Mouse (Mus musculus): ENCODE results near the gene Adam1a.
"Not testable (repeated sequence)": the region's sequence is repeated elsewhere in the genome, so short reads cannot be mapped to it uniquely, and the experiment has no call there.

Gene Adam1a

DNA sequence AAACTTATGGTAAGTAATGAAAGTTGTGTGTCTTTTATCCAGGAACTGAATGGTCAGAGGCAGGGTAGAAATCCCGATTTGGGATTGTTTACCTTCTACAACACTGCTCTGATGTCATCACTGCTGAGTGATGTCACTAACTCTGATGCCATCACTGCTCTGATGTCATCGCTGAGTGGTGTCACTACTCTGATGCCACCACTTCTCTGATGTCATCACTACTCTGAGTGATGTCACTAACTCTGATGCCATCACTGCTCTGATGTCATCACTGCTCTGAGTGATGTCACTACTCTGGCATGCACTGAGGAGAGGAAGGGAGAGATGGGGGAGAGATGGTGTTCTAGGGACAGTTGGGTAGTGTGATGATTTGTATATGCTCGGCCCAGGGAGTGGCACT is 17.2 kb upstream of the Adam1a start:
- no peak for DNase-seq

GRCm38 (mm10) chr5:121549196-121549595 is 3.9 kb upstream of the Adam1a start:
- no peak for DNase-seq

DNA sequence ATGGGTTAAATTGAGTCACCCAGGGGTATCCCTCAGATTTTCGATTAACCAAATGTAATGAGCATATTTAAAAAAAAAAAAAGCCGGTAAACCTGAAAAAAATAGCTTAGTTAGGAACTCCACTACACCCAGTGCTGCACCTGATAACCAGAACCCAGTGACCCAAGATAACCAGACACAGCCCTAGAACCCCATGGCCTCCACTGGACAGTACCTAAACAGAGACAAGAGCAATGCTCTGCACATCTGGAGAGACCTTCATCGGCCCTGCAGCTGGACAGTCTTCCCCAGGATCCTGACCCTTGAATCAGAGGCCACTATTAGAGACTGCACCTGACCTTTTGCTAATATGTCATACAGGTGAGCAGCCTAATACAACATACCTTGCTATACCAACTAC is 1.8 kb upstream of the Adam1a start:
- DNase-seq, result no peak

- DNase-seq, result peak; percentile 70
Measured at GRCm38 (mm10) chr5:121546530-121546895, 1.2 kb upstream of the Adam1a start.

DNA sequence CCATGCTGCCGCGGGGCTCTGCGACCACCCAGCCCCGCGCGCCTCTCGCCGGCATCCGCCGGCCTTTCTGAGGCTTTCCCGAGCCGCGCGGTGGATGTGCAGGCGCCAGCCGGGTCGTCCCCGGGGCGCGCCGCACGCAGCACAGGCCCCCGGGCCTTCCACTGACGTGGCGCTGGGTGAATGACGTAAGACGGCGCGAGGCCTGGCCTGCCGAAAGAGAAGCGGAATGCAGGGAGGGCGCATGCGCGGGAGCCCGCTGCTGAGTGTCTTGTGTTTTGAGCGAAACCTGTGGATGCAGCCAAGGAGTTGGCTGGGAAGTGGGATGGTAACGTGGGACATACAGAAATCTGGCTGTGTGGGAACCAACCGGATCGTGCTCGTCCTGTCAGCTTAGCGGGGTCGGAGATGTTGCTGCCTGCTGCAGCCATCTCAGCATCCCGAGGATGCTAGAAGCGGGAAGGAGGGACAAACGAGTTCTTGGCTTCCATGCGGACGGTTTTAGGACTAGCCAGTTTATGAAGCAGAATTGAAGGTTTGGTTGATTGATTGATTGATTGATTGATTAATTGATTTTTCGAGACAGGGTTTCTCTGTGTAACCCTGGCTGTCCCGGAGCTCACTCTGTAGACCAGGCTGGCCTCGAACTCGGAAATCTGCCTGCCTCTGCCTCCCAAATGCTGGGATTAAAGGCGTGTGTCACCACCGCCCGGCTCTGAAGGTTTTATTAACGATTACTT is 679 bp upstream of the Adam1a start, which contains the start of gene Mapkapk5:
Gene Mapkapk5, minus strand, starts transcription at position 113 of the 737 bp plus-strand sequence.
- peak; percentile 99 for DNase-seq

GRCm38 (mm10) chr5:121543370-121543769 is 1.9 kb downstream of the Adam1a start:
- no peak for DNase-seq

GRCm38 (mm10) chr5:121541235-121541634 is 4.0 kb downstream of the Adam1a start:
- no peak for DNase-seq

- no peak for DNase-seq
Measured at GRCm38 (mm10) chr5:121540066-121540465, 5.2 kb downstream of the Adam1a start.

GRCm38 (mm10) chr5:121537588-121537987 is 7.7 kb downstream of the Adam1a start:
- no peak for DNase-seq

- DNase-seq, result no peak
Measured at GRCm38 (mm10) chr5:121536921-121537555, 8.2 kb downstream of the Adam1a start.

GRCm38 (mm10) chr5:121535116-121535515 is 10.2 kb downstream of the Adam1a start:
- no peak for DNase-seq

- DNase-seq, result peak; percentile 14
Measured at GRCm38 (mm10) chr5:121534521-121534920, 10.8 kb downstream of the Adam1a start.

DNA sequence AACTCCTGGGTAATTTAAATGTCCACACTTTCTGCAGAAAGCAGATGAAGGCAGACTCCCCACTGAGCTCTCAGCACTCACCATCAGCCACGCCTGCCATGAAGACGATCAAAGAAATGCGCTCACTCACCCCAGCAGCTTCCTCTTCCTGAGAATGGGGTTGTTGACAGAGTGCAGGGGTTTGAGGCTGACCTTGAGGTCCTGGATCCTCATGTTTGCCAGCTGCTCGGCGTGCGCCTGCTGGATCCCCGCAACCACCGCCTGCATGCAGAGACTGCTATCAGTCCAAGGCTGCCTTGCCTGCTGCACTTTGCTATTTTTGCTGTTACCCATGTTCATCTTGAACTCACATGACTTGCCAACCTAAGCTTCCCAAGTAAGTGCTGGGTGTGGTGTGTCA is 18.3 kb downstream of the Adam1a start:
- no peak for DNase-seq

GRCm38 (mm10) chr5:121526526-121526925 is 18.8 kb downstream of the Adam1a start:
- no peak for DNase-seq

GRCm38 (mm10) chr5:121525774-121526450 is 19.4 kb downstream of the Adam1a start:
- DNase-seq, result no peak

DNA sequence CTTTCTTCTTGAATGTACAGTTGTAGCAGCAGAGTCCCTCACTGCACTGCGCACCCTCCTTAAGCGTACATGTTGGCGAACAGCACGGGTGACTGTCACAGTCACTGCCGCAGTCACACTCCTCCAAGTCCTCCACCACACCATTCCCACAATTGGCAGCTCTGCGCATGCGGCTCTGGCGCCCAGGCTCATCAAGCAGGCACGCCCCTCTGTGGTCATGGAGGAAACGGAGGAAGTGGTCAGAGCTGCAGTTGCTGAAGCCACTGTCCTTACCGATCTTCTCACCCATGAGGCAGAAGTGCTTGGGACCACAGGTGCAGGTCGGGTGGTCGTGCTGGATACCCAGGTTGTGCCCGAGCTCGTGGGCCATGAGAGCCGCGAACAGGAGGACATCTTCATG is 25.5 kb downstream of the Adam1a start:
- DNase-seq, result not testable (repeated sequence)

DNA sequence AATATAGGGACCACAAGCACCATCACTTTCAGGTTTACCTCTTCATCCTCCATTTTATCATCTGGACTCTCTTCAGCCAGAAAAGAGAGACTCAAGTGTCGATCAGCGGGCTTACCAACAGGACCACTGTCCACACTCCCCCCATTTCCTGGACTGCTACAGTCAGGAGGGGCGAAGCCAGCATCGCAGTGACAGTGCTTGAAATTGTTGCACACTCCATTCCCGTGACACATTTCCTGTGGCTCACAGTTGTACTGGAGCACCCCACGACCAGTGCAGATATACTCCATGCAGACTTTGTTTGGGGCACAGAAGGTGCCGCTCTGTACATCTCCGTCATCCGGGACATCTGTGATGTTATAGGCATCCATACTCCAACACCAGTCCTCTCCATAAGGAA is 26.3 kb downstream of the Adam1a start:
- no peak for DNase-seq

DNA sequence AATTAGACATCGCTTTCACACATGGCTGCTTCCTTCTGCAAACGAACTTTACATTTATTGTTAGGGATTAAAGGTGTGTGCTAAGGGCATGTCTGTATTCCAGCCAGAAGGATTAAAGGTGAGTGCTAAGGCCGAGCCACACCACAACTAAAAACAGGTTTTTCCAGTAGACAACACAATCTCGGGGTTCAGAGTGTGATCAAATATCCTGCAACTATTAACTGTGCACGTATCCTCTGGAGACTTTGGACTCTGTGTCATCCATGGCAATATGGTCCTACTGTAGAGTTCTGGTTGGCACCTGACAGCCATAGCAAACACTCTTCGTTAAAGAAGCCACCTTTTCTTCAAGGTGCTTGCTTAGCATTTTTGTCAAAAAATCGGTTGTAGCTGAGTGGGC is 35.3 kb downstream of the Adam1a start:
- no peak for DNase-seq

DNA sequence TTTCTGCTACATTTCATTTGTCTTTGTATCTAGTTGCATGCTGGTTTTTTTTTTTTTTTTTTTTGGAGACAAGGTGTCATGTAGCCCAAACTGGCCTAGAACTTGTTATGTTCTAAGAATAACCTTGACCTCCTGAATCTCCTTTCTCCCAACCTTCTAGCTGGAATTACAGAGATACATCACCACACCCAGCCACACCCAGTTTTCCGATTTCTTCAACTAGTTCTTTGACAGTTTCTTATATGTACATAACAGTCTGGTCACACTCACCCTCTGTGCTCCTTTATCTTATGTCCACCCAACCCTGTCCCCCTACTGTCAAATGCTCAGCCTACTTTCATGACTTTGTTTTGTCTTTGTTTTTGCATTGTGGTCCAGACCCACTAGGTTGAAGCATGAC is 38.4 kb downstream of the Adam1a start:
- DNase-seq, result no peak

GRCm38 (mm10) chr5:121503231-121503630 is 42.1 kb downstream of the Adam1a start, which contains the start of gene Adam1b:
Gene Adam1b, minus strand, starts transcription at chr5:121503435.
- DNase-seq, result no peak

- not testable (repeated sequence) for DNase-seq
Measured at GRCm38 (mm10) chr5:121501424-121501996, 43.8 kb downstream of the Adam1a start.

DNA sequence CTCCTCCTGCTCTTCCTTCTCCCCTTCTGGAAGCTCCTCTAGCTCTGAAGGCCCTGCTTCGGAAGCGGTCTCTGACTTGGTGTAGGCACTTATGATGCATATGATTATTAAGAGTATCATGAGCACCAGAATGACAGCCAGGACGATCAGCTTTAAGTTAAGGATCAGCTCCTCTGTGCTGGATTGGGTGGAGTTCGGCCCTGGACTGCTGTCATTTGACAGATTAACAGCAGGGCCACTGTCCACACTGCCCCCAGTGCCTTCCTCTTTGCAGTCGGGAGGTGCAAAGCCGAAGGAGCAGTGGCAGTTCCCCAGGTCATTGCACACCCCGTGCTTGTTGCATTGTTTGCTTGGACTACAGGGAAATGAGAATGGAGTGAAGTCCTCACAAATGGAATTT is 44.6 kb downstream of the Adam1a start:
- no peak for DNase-seq

- peak; percentile 56 for DNase-seq
Measured at GRCm38 (mm10) chr5:121493305-121493704, 52.0 kb downstream of the Adam1a start.

DNA sequence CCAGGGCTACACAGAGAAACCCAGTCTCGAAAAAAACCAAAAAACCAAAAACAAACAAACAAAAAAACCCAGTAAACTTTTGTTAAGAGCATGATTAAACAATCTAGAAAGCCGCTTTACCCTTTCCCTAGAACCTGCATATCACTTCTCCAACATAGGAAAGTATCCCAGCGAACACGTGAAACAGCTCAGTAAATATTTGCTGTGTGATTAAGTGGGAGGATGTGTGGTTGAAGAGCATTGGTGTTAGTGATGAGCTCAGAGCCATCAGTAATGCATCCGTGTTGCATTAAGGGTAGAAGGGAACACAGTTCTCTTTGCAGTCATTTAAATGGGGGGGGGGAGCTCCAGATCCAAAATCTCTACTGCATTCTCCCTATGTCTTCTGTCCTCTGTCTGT is 60.5 kb downstream of the Adam1a start:
- DNase-seq, result no peak
